Mouse (Mus musculus) lung, embryonic 14.5 days (tissue): ENCODE measurements around the gene Dnm3. TPM values are rescaled to one million over a fixed set of nuclear protein-coding genes. Genes with fewer than 3 reads are reported as not detected.

Experiments used
- ATAC-seq: fragments of 200-750 bp; cut with Nextera tagmentation; 2 replicates; pipeline ENCODE4 v1.8.0; 2017; ENCODE audit warnings: mild to moderate bottlenecking, moderate TSS enrichment, moderate library complexity; ENCODE audit not compliant: insufficient read depth
- DNase-seq: peaks from one replicate; pipeline ENCODE4 v3.0.0-alpha.2; 2015
- H3K27ac ChIP-seq: fragments of 300-500 bp; sonication (generic); 2 replicates; pipeline ENCODE4 v1.5.1; 2014; ENCODE audit warnings: low read depth, mild to moderate bottlenecking, moderate library complexity
- H3K27me3 ChIP-seq: fragments of 300-500 bp; sonication (generic); 2 replicates; pipeline ENCODE4 v1.6.1; 2014; ENCODE audit warnings: low read length, control low read depth; ENCODE audit not compliant: insufficient read depth
- H3K36me3 ChIP-seq: fragments of 300-500 bp; sonication (generic); 2 replicates; pipeline ENCODE4 v1.6.1; 2014; ENCODE audit warnings: control low read depth; ENCODE audit not compliant: insufficient read depth
- H3K4me1 ChIP-seq: fragments of 300-500 bp; sonication (generic); 2 replicates; pipeline ENCODE4 v1.6.1; 2014; ENCODE audit warnings: antibody characterized with exemption, control low read depth; ENCODE audit not compliant: insufficient read depth
- H3K4me2 ChIP-seq: fragments of 300-500 bp; sonication (generic); 2 replicates; pipeline ENCODE4 v1.6.1; 2014; ENCODE audit warnings: mild to moderate bottlenecking
- H3K4me3 ChIP-seq: fragments of 300-500 bp; sonication (generic); 2 replicates; pipeline ENCODE4 v1.5.1; 2014; ENCODE audit warnings: low read depth, low read length
- H3K9ac ChIP-seq: fragments of 300-500 bp; sonication (generic); 2 replicates; pipeline ENCODE4 v1.6.1; 2014
- H3K9me3 ChIP-seq: fragments of 300-500 bp; sonication (generic); 2 replicates; pipeline ENCODE4 v1.6.1; 2016; ENCODE audit warnings: low read depth, low read length, control low read depth
- CTCF ChIP-seq: IDR thresholded peaks from 2 replicates; pipeline ENCODE4 v1.5.1; 2016; ENCODE audit warnings: antibody characterized with exemption, low read depth
- WGBS: fragments of 180-500 bp; shearing (Covaris S2); extraction: QIAGEN DNeasy Blood & Tissue Kit; methylation state at CpG from one replicate; pipeline ENCODE4 v1.1.7; 2014; 5-methylcytosine and 5-hydroxymethylcytosine counted together
- polyA plus RNA-seq: library from polyadenylated mRNA; unstranded; fragments of >200 nt; fragmentation: Nextera tagmentation; extraction: Ambion mirVana; gene quantifications from 2 replicates; pipeline ENCODE4 v1.2.1, GENCODE M21; 2014

Dnm3 gene
- polyA plus RNA-seq, 1 experiment from 2014 or later = 2.8 TPM

DNA sequence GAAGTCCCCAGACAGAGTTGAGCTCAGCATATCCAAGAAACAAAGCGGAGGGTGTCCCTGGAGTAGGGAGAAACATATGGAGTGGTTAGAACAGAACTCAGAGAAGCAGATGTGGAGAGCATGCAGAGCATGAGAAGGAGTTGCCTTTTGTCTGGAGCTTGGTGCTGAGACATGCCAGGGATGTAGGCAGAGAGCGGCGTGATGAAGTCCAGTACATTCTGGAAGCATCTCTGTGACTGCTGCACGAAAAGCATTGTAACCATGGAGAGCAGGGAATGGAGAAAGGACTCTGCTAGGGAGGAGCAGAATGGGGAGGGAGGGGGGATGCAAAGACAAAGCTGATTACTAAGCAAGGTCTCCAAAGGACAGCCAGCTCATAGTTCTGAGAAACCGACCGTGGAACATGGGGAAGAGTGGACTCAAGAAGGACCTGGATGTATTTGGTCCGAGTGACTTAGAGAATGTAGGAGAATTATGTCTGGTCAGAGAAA lies 369.6 kb downstream of the Dnm3 start:
- Histone ChIP-seq H3K9me3 (no peaks in the 10 kb centered on the region), H3K27ac (peak overlapping the region; percentile 16; the same call in 1 of the 2 replicates), H3K36me3 (no peaks in the 10 kb centered on the region), H3K4me1 (0 out of 2 replicates have a peak, but pooled peaks cover 4% of the 10 kb centered on the region), H3K27me3 (no peaks in the 10 kb centered on the region), H3K9ac (no peak overlapping the region), H3K4me3 (no peak overlapping the region), H3K4me2 (no peak overlapping the region)
- ATAC-seq = no peak
- TF ChIP-seq CTCF = no peak
- no peak for DNase-seq
- WGBS = 73% methylated on average over 7 of the region's 7 CpGs

DNA sequence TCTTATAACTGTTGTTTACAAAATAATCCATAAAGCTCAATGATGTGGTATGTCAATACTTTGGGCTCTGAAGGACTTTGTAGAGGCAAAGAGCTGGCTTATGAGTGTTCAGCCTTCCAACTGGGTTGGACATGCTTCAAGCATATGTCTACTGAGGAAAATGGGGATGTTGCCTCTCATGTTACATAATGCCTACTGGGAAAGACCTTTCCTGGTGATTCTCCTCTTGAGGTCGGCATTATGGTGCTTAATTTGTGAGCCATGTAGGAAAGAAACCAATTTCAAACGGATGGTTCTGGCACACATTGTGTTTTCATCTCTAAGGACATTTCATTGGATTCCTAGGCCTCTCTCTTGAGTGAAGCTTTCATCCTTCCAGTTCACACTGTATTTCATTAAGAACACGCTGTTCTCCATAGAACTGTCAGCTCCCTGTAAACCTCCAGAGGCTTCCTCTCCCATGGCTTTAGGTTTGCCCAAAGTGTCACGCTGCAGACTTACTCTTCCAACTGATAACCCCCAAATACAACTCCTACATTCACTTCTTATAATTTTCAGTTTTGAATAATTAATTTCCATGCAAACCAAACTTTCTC lies 370.7 kb downstream of the Dnm3 start:
- 81% methylated on average over 4 of the region's 4 CpGs for WGBS
- ATAC-seq = no peak
- H3K9me3 ChIP-seq = no peaks in the 10 kb centered on the region
- no peak for DNase-seq
- H3K27ac ChIP-seq = no peak overlapping the region
- no peaks in the 10 kb centered on the region for H3K27me3 ChIP-seq
- no peak for TF ChIP-seq CTCF
- no peak overlapping the region for H3K9ac ChIP-seq
- H3K4me1 ChIP-seq = 0 out of 2 replicates have a peak, but pooled peaks cover 4% of the 10 kb centered on the region
- no peaks in the 10 kb centered on the region for H3K36me3 ChIP-seq
- no peak overlapping the region for H3K4me2 ChIP-seq
- no peak overlapping the region for H3K4me3 ChIP-seq

DNA sequence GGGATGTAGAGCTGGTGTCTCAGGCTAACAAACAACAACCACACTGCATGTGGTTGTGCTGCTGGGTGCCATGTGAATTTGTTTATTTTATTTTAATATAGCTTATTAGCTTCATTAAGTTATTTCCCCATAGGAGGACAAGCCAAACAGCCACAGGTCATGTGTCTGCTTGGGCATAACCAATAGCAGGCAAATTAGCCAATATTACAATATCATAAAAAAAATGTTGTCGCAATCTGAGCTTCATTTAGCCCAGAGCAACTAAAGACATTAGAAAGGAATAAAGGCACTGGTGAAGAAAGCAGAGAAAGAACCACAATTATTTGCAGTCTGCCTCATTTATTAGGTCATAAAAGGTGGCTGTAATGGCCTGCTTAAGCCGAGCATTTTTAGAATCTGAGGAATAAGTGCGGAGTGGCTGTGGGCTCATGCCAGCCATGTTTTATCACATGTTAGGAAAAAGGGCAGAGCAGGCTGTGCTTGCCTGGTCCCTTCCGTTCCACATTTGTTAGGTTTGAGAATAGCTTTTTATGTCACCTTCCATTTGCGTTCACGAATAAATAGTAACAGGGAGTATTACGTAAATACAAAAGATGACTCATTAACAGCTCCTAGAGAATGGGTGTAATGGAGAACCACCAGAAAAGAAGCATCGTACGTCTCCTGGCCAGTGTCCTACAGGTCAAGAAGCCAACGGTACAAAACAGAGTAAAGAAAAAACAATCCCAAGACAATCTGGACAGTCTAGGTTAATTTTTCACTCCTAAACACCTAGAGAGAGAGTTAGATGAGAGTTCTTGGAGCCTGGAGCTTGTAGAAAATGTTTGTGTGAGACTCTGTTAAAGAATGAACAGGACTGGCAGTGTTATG lies 376.6 kb downstream of the Dnm3 start:
- ATAC-seq (no peak), DNase-seq (no peak)
- H3K27ac ChIP-seq = no peak overlapping the region
- no peaks in the 10 kb centered on the region for H3K4me1 ChIP-seq
- no peak overlapping the region for H3K4me2 ChIP-seq
- H3K9me3 ChIP-seq = no peaks in the 10 kb centered on the region
- no peak for TF ChIP-seq CTCF
- H3K4me3 ChIP-seq = no peak overlapping the region
- no peaks in the 10 kb centered on the region for H3K27me3 ChIP-seq
- H3K36me3 ChIP-seq = no peaks in the 10 kb centered on the region
- 83% methylated on average over 10 of the region's 10 CpGs for WGBS
- no peak overlapping the region for H3K9ac ChIP-seq

DNA sequence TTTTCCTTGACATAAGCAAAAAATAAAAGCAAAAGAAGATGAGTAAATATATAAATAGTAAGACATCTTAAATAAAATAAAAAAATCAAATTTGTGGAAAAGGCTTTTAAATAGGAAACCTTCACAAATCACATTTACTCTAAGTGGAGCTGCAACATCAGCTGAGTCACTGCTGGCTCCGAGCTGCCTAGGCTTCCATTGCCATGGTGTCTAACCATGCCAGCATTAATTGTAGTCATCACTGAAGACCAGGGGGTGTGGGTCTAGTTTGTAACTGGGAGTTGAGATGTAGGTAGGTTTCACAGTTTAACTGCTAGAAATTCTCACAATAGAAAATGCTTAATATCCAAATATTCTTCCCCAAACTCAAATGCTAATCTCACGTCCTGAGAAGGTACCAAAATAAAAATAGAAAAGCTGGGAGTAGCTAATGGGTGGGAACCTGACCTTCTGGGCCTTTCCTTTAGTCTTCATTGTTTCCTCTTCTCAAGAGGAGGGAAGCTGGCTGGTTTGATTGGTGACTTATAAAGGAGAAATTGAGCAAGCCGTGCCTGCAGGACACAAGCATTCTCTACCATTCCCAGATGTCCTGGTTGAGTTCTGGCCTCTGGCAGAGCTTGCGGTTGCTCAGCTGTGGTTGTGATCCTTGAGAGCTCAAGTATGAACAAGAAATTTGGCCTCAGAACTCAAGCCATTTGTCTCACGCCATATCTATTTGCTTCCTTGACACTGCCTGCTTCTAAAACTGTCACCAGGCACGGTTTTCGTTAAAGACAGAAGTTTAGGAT lies 377.6 kb downstream of the Dnm3 start:
- no peaks in the 10 kb centered on the region for H3K27me3 ChIP-seq
- TF ChIP-seq CTCF = no peak
- no peak overlapping the region for H3K4me3 ChIP-seq
- no peak overlapping the region for H3K27ac ChIP-seq
- no peaks in the 10 kb centered on the region for H3K36me3 ChIP-seq
- 61% methylated on average over 7 of the region's 7 CpGs for WGBS
- H3K4me2 ChIP-seq = no peak overlapping the region
- no peaks in the 10 kb centered on the region for H3K9me3 ChIP-seq
- H3K4me1 ChIP-seq = no peaks in the 10 kb centered on the region
- DNase-seq (no peak), ATAC-seq (no peak)
- H3K9ac ChIP-seq = no peak overlapping the region

DNA sequence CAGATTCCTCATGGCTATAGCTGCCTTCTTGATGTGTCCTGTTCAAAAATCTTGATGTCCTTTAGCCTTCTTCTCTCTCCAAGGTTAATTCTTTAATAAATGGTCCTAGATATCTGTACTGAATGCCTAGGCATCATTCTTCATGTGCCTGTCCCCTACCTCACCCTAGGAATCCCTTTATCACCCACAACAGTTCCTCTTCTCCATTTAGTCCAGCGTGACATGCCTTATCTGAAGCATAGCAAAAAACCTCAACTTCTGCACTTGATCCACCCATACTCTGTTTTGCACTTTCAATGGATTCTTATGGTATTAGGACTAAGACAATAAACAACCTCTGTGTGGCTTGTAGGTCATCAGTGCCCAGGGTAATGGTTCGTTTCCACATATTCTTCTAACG lies 378.6 kb downstream of the Dnm3 start:
- H3K27ac ChIP-seq = no peak overlapping the region
- no peaks in the 10 kb centered on the region for H3K36me3 ChIP-seq
- ATAC-seq (no peak), DNase-seq (no peak)
- no peaks in the 10 kb centered on the region for H3K27me3 ChIP-seq
- no peak overlapping the region for H3K4me2 ChIP-seq
- H3K9me3 ChIP-seq = no peaks in the 10 kb centered on the region
- H3K4me3 ChIP-seq = no peak overlapping the region
- no peak for TF ChIP-seq CTCF
- no peak overlapping the region for H3K9ac ChIP-seq
- no peaks in the 10 kb centered on the region for H3K4me1 ChIP-seq
- 74% methylated on average over 3 of the region's 3 CpGs for WGBS

DNA sequence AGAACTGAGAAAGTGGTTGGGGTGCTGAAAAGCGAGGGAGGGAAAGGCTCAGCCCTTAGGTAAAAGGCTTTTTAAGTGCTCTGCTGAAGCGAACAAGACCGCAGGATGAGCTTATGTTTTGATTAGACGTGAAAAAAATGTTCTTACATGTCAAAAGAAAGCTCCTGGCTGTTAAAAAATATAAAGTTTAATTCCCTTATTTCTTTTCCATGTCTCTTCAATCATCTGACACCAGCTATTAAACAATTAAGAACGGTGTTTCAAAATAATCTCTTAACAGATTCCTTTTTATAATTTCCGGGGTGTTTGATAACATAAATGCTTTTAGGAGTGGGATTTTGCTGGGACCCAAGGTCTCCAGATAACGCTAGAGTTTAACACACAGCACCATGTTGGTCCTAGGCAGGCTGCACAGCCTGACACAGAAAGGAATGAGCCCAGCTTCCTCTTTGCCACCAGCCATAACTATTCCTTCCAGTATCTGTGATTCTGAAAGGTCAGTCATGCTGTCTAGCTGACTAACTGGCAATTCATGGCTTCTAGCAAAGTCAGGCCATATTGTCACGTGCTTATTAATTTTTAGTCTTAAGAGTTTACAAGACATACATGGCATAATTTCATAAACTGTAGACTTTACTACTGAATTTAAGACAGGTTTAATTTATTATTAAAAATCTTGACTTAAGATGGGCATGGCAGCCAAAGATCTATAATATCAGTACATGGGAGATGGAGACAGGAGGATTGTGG lies 383.1 kb downstream of the Dnm3 start:
- TF ChIP-seq CTCF = no peak
- Histone ChIP-seq H3K27ac (peak overlapping the region; percentile 54), H3K4me3 (no peak overlapping the region), H3K9me3 (no peaks in the 10 kb centered on the region), H3K9ac (no peak overlapping the region), H3K27me3 (no peaks in the 10 kb centered on the region), H3K4me1 (no peaks in the 10 kb centered on the region), H3K4me2 (no peak overlapping the region), H3K36me3 (no peaks in the 10 kb centered on the region)
- DNase-seq = no peak
- WGBS = 41% methylated on average over 8 of the region's 8 CpGs
- no peak for ATAC-seq
